Mouse (Mus musculus): ENCODE data around the gene Irf2. TPM values are rescaled to one million over a fixed set of nuclear protein-coding genes. Genes with fewer than 3 reads are reported as not detected.

Irf2 gene
- 33.0 and 33.2 TPM in 2 replicates for polyA plus RNA-seq (2011; ENCODE audit: insufficient read length, low read depth, missing spikeins)

- Histone ChIP-seq H3K4me1 (ENCODE audit: control insufficient read depth, insufficient read depth, low read length) (no peaks in the 10 kb centered on the region), H3K4me3 (ENCODE audit: insufficient read depth, low read length) (peak within 1 kb of the TSS; percentile 89), H3K27ac (ENCODE audit: insufficient read depth, low read length) (peak within 1 kb of the TSS; percentile 96)
- peak; percentile 80 for TF ChIP-seq POLR2A (IDR thresholded peaks at IDR 0.05; ENCODE audit: low read depth, low read length)
- no peak for TF ChIP-seq CTCF (IDR thresholded peaks at IDR 0.05; ENCODE audit: borderline replicate concordance, insufficient read depth, low read length)
Measured at GRCm38 (mm10) chr8:46739003-46739949, at the start of gene Irf2. TSS of gene Irf2 (plus strand) at chr8:46739732.

GRCm38 (mm10) chr8:46690111-46690510, 49.4 kb upstream of the Irf2 start:
- TF ChIP-seq POLR2A (IDR thresholded peaks at IDR 0.05; ENCODE audit: low read depth, low read length) (no peak), CTCF (IDR thresholded peaks at IDR 0.05; ENCODE audit: borderline replicate concordance, insufficient read depth, low read length) (no peak)
- no peak overlapping the region for H3K4me3 ChIP-seq (ENCODE audit: insufficient read depth, low read length)
- H3K27ac ChIP-seq (ENCODE audit: insufficient read depth, low read length): no peak overlapping the region
- no peaks in the 10 kb centered on the region for H3K4me1 ChIP-seq (ENCODE audit: control insufficient read depth, insufficient read depth, low read length)

GRCm38 (mm10) chr8:46690581-46690980, 49.0 kb upstream of the Irf2 start:
- TF ChIP-seq CTCF (IDR thresholded peaks at IDR 0.05; ENCODE audit: borderline replicate concordance, insufficient read depth, low read length): no peak
- no peak for TF ChIP-seq POLR2A (IDR thresholded peaks at IDR 0.05; ENCODE audit: low read depth, low read length)
- Histone ChIP-seq H3K4me1 (ENCODE audit: control insufficient read depth, insufficient read depth, low read length) (no peaks in the 10 kb centered on the region), H3K4me3 (ENCODE audit: insufficient read depth, low read length) (no peak overlapping the region), H3K27ac (ENCODE audit: insufficient read depth, low read length) (no peak overlapping the region)

GRCm38 (mm10) chr8:46691360-46691759, 48.2 kb upstream of the Irf2 start:
- no peak overlapping the region for H3K4me3 ChIP-seq (ENCODE audit: insufficient read depth, low read length)
- no peaks in the 10 kb centered on the region for H3K4me1 ChIP-seq (ENCODE audit: control insufficient read depth, insufficient read depth, low read length)
- H3K27ac ChIP-seq (ENCODE audit: insufficient read depth, low read length): no peak overlapping the region
- no peak for TF ChIP-seq POLR2A (IDR thresholded peaks at IDR 0.05; ENCODE audit: low read depth, low read length)
- no peak for TF ChIP-seq CTCF (IDR thresholded peaks at IDR 0.05; ENCODE audit: borderline replicate concordance, insufficient read depth, low read length)

GRCm38 (mm10) chr8:46696256-46697041, 43.1 kb upstream of the Irf2 start:
- H3K4me1 ChIP-seq (ENCODE audit: control insufficient read depth, insufficient read depth, low read length): no peaks in the 10 kb centered on the region
- no peak overlapping the region for H3K4me3 ChIP-seq (ENCODE audit: insufficient read depth, low read length)
- TF ChIP-seq CTCF (IDR thresholded peaks at IDR 0.05; ENCODE audit: borderline replicate concordance, insufficient read depth, low read length): no peak
- TF ChIP-seq POLR2A (IDR thresholded peaks at IDR 0.05; ENCODE audit: low read depth, low read length): no peak
- no peak overlapping the region for H3K27ac ChIP-seq (ENCODE audit: insufficient read depth, low read length)

GRCm38 (mm10) chr8:46697566-46697965, 42.0 kb upstream of the Irf2 start:
- H3K27ac ChIP-seq (ENCODE audit: insufficient read depth, low read length): no peak overlapping the region
- no peaks in the 10 kb centered on the region for H3K4me1 ChIP-seq (ENCODE audit: control insufficient read depth, insufficient read depth, low read length)
- no peak for TF ChIP-seq POLR2A (IDR thresholded peaks at IDR 0.05; ENCODE audit: low read depth, low read length)
- TF ChIP-seq CTCF (IDR thresholded peaks at IDR 0.05; ENCODE audit: borderline replicate concordance, insufficient read depth, low read length): no peak
- no peak overlapping the region for H3K4me3 ChIP-seq (ENCODE audit: insufficient read depth, low read length)

GRCm38 (mm10) chr8:46698162-46698561, 41.4 kb upstream of the Irf2 start:
- H3K4me1 ChIP-seq (ENCODE audit: control insufficient read depth, insufficient read depth, low read length): no peaks in the 10 kb centered on the region
- H3K4me3 ChIP-seq (ENCODE audit: insufficient read depth, low read length): no peak overlapping the region
- TF ChIP-seq CTCF (IDR thresholded peaks at IDR 0.05; ENCODE audit: borderline replicate concordance, insufficient read depth, low read length) (no peak), POLR2A (IDR thresholded peaks at IDR 0.05; ENCODE audit: low read depth, low read length) (no peak)
- no peak overlapping the region for H3K27ac ChIP-seq (ENCODE audit: insufficient read depth, low read length)

GRCm38 (mm10) chr8:46705145-46705544, 34.4 kb upstream of the Irf2 start:
- H3K4me3 ChIP-seq (ENCODE audit: insufficient read depth, low read length): no peak overlapping the region
- no peaks in the 10 kb centered on the region for H3K4me1 ChIP-seq (ENCODE audit: control insufficient read depth, insufficient read depth, low read length)
- no peak overlapping the region; the same call in 1 of the 2 replicates for H3K27ac ChIP-seq (ENCODE audit: insufficient read depth, low read length)
- TF ChIP-seq CTCF (IDR thresholded peaks at IDR 0.05; ENCODE audit: borderline replicate concordance, insufficient read depth, low read length) (no peak), POLR2A (IDR thresholded peaks at IDR 0.05; ENCODE audit: low read depth, low read length) (no peak)

- Histone ChIP-seq H3K4me3 (ENCODE audit: insufficient read depth, low read length) (no peak overlapping the region), H3K27ac (ENCODE audit: insufficient read depth, low read length) (no peak overlapping the region), H3K4me1 (ENCODE audit: control insufficient read depth, insufficient read depth, low read length) (no peaks in the 10 kb centered on the region)
- TF ChIP-seq CTCF (IDR thresholded peaks at IDR 0.05; ENCODE audit: borderline replicate concordance, insufficient read depth, low read length) (no peak), POLR2A (IDR thresholded peaks at IDR 0.05; ENCODE audit: low read depth, low read length) (no peak)
Measured at GRCm38 (mm10) chr8:46706730-46707129, 32.8 kb upstream of the Irf2 start.
